Mouse (Mus musculus): ENCODE data around the gene Ranbp17. TPM values are rescaled to one million over a fixed set of nuclear protein-coding genes. Genes with fewer than 3 reads are reported as not detected.
A peak's percentile ranks its signal among the peaks of the same experiment; 100 is the strongest.

Gene Ranbp17
- polyA plus RNA-seq (2015; fragmentation: Nextera tagmentation; extraction: Ambion mirVana): 3.8 and 4.4 TPM in 2 replicates

DNA sequence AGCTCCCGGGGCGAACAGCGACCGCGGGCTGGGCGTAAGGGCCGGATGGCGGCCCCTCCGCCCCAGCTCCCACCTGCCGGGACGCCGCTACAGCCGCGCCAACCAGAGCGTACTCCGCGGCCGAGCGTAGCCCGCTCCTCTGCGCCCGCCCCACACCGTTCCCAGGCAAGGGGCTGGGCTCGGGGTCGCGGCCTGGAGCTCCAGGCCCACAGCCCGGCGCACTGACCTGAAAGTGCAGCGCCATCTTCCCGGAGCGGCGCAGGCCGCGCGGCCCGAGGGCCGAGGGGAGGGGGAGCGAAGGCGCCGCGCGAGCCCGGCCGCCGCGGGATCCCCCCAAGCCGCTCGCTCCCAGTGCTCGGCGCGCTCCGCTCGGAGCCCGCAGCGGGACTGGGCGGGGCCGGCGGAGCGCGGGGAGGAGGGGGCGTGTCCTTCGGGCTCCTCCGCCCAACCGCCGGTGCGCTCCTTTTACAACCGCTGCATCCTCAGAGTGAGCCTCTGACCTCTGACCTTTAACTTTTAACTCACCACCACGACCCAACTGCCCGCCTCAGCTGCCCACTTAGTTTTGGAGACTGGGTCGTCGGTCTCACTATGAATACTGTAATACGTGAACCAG lies at the start of gene Ranbp17:
TSS of gene Ranbp17 (minus strand) at position 371 of the 616 bp plus-strand sequence.
- ATAC-seq (ENCODE audit: extremely low read depth, insufficient number of reproducible peaks, low FRiP score, low TSS enrichment): peak; percentile 67
- peak within 1 kb of the TSS; percentile 85 for H3K9ac ChIP-seq
- peak within 1 kb of the TSS; percentile 67 for H3K4me3 ChIP-seq
- WGBS: 2% methylated on average over 60 of the region's 72 CpGs
- no peaks in the 10 kb centered on the region for H3K27me3 ChIP-seq (replicated peaks)
- no peaks in the 10 kb centered on the region for H3K36me3 ChIP-seq
- peak within 1 kb of the TSS; percentile 72 for H3K27ac ChIP-seq (replicated peaks)
- peak within 1 kb of the TSS; percentile 75 for H3K4me2 ChIP-seq
- H3K4me1 ChIP-seq: peaks cover 7% of the 10 kb centered on the region
- 0 out of 2 replicates have a peak, but pooled peaks cover 4% of the 10 kb centered on the region for H3K9me3 ChIP-seq

- Histone ChIP-seq H3K9me3 (no peaks in the 10 kb centered on the region), H3K27me3 (replicated peaks) (0 out of 2 replicates have a peak, but pooled peaks cover 2% of the 10 kb centered on the region), H3K36me3 (no peaks in the 10 kb centered on the region), H3K9ac (no peak overlapping the region), H3K4me1 (peaks cover 9% of the 10 kb centered on the region; the same call in 1 of the 2 replicates), H3K4me3 (no peak overlapping the region), H3K27ac (replicated peaks) (no peak overlapping the region), H3K4me2 (no peak overlapping the region)
- no peak for ATAC-seq (ENCODE audit: extremely low read depth, insufficient number of reproducible peaks, low FRiP score, low TSS enrichment)
- 76% methylated on average over 8 of the region's 8 CpGs for WGBS
Observed at GRCm38 (mm10) chr11:33554123-33554522, 40.6 kb upstream of the Ranbp17 start.

DNA sequence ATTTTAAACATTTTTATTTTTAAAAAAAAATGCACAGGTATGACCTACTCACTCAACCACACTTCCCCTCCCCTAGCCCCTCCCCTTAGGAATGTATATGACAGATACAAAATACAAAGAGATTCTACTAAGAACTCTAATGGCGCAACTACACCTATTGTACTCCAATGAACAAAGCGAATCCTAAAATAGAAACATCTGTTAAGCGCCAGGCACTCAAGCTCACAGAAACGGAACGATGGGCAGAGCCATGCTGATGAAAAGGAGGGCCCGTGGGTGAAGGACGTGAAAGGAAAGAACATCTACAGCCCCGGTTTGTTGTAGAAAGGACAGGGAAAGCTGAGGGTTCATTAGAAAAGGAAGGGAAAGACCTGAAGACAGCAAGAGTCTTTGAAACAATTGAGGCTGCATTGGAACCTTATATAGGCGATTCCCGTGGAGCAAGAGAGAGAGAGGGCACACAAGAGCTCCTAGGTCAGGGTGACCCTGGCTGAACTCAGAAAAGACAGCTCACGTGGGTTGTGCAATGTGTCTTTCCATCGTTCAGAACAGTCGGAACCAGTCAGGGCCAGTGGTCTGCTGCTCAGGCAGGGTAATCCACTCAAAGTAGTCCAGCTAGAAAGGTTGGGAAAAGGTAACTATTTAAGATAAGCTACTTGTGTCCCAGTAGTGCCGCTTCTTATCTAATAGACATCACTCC lies 37.5 kb upstream of the Ranbp17 start:
- 47% methylated on average over 14 of the region's 14 CpGs for WGBS
- no peak for ATAC-seq (ENCODE audit: extremely low read depth, insufficient number of reproducible peaks, low FRiP score, low TSS enrichment)
- Histone ChIP-seq H3K9ac (no peak overlapping the region), H3K4me1 (peaks cover 9% of the 10 kb centered on the region; the same call in 1 of the 2 replicates), H3K9me3 (no peaks in the 10 kb centered on the region), H3K27ac (replicated peaks) (no peak overlapping the region), H3K36me3 (no peaks in the 10 kb centered on the region), H3K27me3 (replicated peaks) (no peaks in the 10 kb centered on the region), H3K4me3 (no peak overlapping the region), H3K4me2 (peak overlapping the region; percentile 51)

DNA sequence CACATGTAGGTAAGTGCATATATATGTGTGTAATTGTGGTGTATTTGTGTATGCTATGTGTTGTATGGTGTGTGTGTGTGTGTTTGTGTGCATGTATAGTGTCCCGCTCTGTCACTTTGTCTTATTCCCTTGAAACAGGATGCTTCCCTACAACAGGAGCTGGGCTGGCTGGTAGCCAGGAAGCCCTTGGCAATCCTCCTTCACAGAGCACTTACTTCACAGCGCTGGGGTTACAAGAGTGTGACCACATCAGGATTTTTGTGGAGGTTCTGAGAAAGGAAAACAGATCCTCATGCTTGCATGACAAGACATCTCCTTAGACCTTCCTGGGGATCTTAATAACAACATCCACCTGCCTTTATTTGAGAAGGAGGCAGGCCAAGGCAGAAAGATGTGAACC lies 33.8 kb upstream of the Ranbp17 start:
- no peak overlapping the region for H3K4me2 ChIP-seq
- 49% methylated on average over 2 of the region's 2 CpGs for WGBS
- no peaks in the 10 kb centered on the region for H3K27me3 ChIP-seq (replicated peaks)
- H3K4me1 ChIP-seq: peaks cover 9% of the 10 kb centered on the region; the same call in 1 of the 2 replicates
- no peaks in the 10 kb centered on the region for H3K9me3 ChIP-seq
- ATAC-seq (ENCODE audit: extremely low read depth, insufficient number of reproducible peaks, low FRiP score, low TSS enrichment): no peak
- H3K36me3 ChIP-seq: no peaks in the 10 kb centered on the region
- H3K9ac ChIP-seq: no peak overlapping the region
- no peak overlapping the region for H3K27ac ChIP-seq (replicated peaks)
- no peak overlapping the region for H3K4me3 ChIP-seq

DNA sequence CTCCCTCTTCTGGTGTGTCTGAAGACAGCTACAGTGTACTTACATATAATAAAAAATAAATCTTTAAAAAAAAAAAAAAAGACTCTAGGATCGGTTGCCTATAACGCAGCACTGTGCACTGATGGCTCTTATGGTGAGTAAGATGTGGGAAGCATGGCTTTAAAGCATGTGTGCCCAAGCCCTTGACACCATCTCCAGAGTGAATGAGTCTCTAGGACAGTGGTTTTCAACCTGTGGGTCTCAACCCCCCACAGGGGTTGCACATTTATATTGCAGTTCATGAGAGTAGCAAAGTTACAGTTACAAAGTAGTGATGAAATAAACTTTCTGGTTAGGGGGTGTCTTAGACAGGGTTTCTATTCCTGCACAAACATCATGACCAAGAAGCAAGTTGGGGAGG lies 31.4 kb upstream of the Ranbp17 start:
- H3K4me2 ChIP-seq: no peak overlapping the region
- H3K9me3 ChIP-seq: no peaks in the 10 kb centered on the region
- WGBS: 92% methylated on average over 2 of the region's 2 CpGs
- ATAC-seq (ENCODE audit: extremely low read depth, insufficient number of reproducible peaks, low FRiP score, low TSS enrichment): no peak
- H3K4me3 ChIP-seq: no peak overlapping the region
- H3K9ac ChIP-seq: no peak overlapping the region
- no peaks in the 10 kb centered on the region for H3K36me3 ChIP-seq
- H3K27ac ChIP-seq (replicated peaks): no peak overlapping the region
- no peaks in the 10 kb centered on the region for H3K27me3 ChIP-seq (replicated peaks)
- no peaks in the 10 kb centered on the region for H3K4me1 ChIP-seq

- Histone ChIP-seq H3K9ac (no peak overlapping the region), H3K27ac (replicated peaks) (no peak overlapping the region), H3K4me3 (no peak overlapping the region), H3K36me3 (no peaks in the 10 kb centered on the region), H3K9me3 (no peaks in the 10 kb centered on the region), H3K27me3 (replicated peaks) (no peaks in the 10 kb centered on the region), H3K4me1 (no peaks in the 10 kb centered on the region), H3K4me2 (no peak overlapping the region)
- no peak for ATAC-seq (ENCODE audit: extremely low read depth, insufficient number of reproducible peaks, low FRiP score, low TSS enrichment)
- 54% methylated on average over 11 of the region's 11 CpGs for WGBS
Observed at GRCm38 (mm10) chr11:33544121-33544520, 30.6 kb upstream of the Ranbp17 start.

DNA sequence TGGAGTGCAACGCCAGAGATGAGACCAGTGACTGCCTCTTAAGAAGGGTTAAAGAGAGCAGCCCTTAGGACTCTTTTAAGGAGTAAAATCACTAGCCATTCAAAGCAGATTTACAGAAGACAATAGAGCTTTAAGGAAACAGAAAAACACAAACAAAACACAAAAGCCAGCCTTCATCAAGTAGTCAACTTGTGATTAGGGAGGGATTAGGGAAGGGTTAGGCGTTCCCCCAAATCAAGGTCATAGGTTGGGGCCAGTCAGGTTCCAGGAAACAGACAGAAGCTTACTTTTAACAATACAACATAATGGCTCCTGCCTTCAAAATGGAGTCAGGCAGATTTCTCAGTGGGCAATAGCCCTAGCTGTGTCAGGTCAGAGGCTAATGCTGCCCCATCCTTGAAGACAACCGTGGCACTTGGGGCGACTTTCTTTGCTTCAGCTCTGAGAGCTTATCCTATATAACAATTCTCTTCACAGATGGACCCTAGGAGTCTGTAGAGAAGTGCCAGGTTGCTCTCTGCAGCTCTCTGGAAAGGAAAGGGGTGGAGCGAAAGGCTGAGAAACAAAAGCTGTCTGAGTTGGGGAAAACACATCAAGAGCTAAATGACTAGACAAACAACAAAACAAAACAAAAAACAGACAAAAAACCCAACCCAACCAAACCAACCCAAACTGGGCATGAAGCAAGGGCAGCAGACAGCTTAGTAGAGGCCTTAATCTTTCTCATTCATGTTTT lies 24.0 kb upstream of the Ranbp17 start:
- no peak for ATAC-seq (ENCODE audit: extremely low read depth, insufficient number of reproducible peaks, low FRiP score, low TSS enrichment)

GRCm38 (mm10) chr11:33536636-33537035 lies 23.1 kb upstream of the Ranbp17 start:
- H3K9ac ChIP-seq: no peak overlapping the region
- no peak overlapping the region for H3K4me3 ChIP-seq
- H3K27ac ChIP-seq (replicated peaks): no peak overlapping the region
- no peak for ATAC-seq (ENCODE audit: extremely low read depth, insufficient number of reproducible peaks, low FRiP score, low TSS enrichment)
- no peaks in the 10 kb centered on the region for H3K27me3 ChIP-seq (replicated peaks)
- H3K4me2 ChIP-seq: no peak overlapping the region
- WGBS: 82% methylated on average over 3 of the region's 3 CpGs
- H3K4me1 ChIP-seq: no peaks in the 10 kb centered on the region
- no peaks in the 10 kb centered on the region for H3K36me3 ChIP-seq
- H3K9me3 ChIP-seq: no peaks in the 10 kb centered on the region

More for the DNA sequence above, 24.0 kb upstream of the Ranbp17 start:
- Histone ChIP-seq H3K27ac (replicated peaks) (no peak overlapping the region), H3K4me2 (no peak overlapping the region), H3K36me3 (no peaks in the 10 kb centered on the region), H3K4me3 (no peak overlapping the region), H3K9me3 (no peaks in the 10 kb centered on the region), H3K9ac (no peak overlapping the region), H3K27me3 (replicated peaks) (no peaks in the 10 kb centered on the region), H3K4me1 (no peaks in the 10 kb centered on the region)
- 73% methylated on average over 5 of the region's 5 CpGs for WGBS

DNA sequence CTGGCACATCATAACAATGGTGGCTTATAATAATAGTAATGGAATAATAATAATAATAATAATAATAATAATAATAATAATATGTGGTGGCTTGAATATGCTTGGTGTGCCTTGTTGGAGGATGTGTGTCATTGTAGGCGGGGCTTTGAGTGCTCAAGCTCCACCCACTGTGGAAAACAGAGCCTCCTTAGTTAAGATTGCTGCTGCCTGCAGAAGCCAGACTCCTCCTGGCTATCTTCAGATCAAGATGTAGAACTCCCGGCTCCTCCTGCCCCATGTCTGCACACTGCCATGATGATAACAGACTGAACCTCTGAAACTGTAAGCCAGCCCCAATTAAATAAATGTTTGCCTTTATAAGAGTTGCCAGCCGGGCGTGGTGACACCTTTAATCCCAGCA lies 21.0 kb upstream of the Ranbp17 start:
- no peak for ATAC-seq (ENCODE audit: extremely low read depth, insufficient number of reproducible peaks, low FRiP score, low TSS enrichment)
- Histone ChIP-seq H3K4me1 (no peaks in the 10 kb centered on the region), H3K4me2 (no peak overlapping the region), H3K36me3 (no peaks in the 10 kb centered on the region), H3K27ac (replicated peaks) (no peak overlapping the region), H3K27me3 (replicated peaks) (no peaks in the 10 kb centered on the region), H3K9ac (no peak overlapping the region), H3K9me3 (no peaks in the 10 kb centered on the region), H3K4me3 (no peak overlapping the region)
- WGBS: 79% methylated on average over 4 of the region's 4 CpGs

GRCm38 (mm10) chr11:33533577-33533976 lies 20.0 kb upstream of the Ranbp17 start:
- Histone ChIP-seq H3K27ac (replicated peaks) (no peak overlapping the region), H3K4me1 (no peaks in the 10 kb centered on the region), H3K9me3 (no peaks in the 10 kb centered on the region), H3K4me2 (no peak overlapping the region), H3K36me3 (no peaks in the 10 kb centered on the region), H3K4me3 (no peak overlapping the region), H3K9ac (no peak overlapping the region), H3K27me3 (replicated peaks) (no peaks in the 10 kb centered on the region)
- WGBS: 63% methylated on average over 3 of the region's 3 CpGs
- ATAC-seq (ENCODE audit: extremely low read depth, insufficient number of reproducible peaks, low FRiP score, low TSS enrichment): no peak

DNA sequence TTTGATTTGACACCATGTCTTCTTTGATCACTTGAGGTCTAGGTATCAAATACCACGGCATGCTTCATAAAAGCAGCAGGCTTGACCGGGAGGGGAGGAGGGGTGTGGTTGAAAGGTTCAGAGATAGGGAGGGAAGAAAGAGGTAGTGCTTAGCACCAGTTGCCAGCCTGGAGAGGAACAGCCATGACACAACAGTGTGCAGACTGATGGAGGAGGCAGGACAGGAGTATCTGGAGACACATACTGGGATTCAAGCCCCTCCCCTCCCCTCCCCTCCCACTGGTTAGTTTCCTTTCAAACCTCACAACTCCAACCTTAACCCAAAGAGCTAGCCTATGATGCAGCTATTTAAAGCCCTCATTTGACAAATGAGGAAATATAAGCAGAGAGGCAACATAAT lies 16.0 kb upstream of the Ranbp17 start:
- WGBS: 42% methylated on average over 2 of the region's 2 CpGs
- no peak overlapping the region for H3K9ac ChIP-seq

More for the DNA sequence above, 16.0 kb upstream of the Ranbp17 start:
- Histone ChIP-seq H3K4me3 (no peak overlapping the region), H3K27me3 (replicated peaks) (no peaks in the 10 kb centered on the region), H3K27ac (replicated peaks) (no peak overlapping the region), H3K36me3 (no peaks in the 10 kb centered on the region), H3K4me2 (no peak overlapping the region), H3K4me1 (no peaks in the 10 kb centered on the region), H3K9me3 (no peaks in the 10 kb centered on the region)
- ATAC-seq (ENCODE audit: extremely low read depth, insufficient number of reproducible peaks, low FRiP score, low TSS enrichment): no peak
